Mouse (Mus musculus) intestine, embryonic 15.5 days (tissue): Measurements from ENCODE around the gene Kcnc2. TPM values are rescaled to one million over a fixed set of nuclear protein-coding genes. Genes with fewer than 3 reads are reported as not detected.

Source experiments
- ATAC-seq: fragments of 200-750 bp; cut with Nextera tagmentation; 2 replicates; pipeline ENCODE4 v1.8.0; 2017; ENCODE audit warnings: moderate TSS enrichment, moderate library complexity
- H3K27ac ChIP-seq: fragments of 300-500 bp; sonication (generic); 2 replicates; pipeline ENCODE4 v1.5.1; 2015; ENCODE audit warnings: mild to moderate bottlenecking, inconsistent platforms
- H3K27me3 ChIP-seq: fragments of 300-500 bp; sonication (generic); replicated peaks from 2 replicates; pipeline ENCODE4 v1.6.1; 2015; ENCODE audit warnings: inconsistent platforms
- H3K36me3 ChIP-seq: fragments of 300-500 bp; sonication (generic); 2 replicates; pipeline ENCODE4 v1.6.1; 2015; ENCODE audit warnings: inconsistent platforms
- H3K4me1 ChIP-seq: fragments of 300-500 bp; sonication (generic); replicated peaks from 2 replicates; pipeline ENCODE4 v1.6.1; 2015; ENCODE audit warnings: inconsistent platforms
- H3K4me2 ChIP-seq: fragments of 300-500 bp; sonication (generic); replicated peaks from 2 replicates; pipeline ENCODE4 v1.6.1; 2015; ENCODE audit warnings: mild to moderate bottlenecking, inconsistent platforms
- H3K4me3 ChIP-seq: fragments of 300-500 bp; sonication (generic); replicated peaks from 2 replicates; pipeline ENCODE4 v1.5.1; 2015; ENCODE audit warnings: inconsistent platforms
- H3K9ac ChIP-seq: fragments of 300-500 bp; sonication (generic); 2 replicates; pipeline ENCODE4 v1.6.1; 2015; ENCODE audit warnings: inconsistent platforms
- H3K9me3 ChIP-seq: fragments of 300-500 bp; sonication (generic); 2 replicates; pipeline ENCODE4 v1.6.1; 2016; ENCODE audit warnings: inconsistent platforms
- WGBS: fragments of 180-500 bp; shearing (Covaris S2); methylation state at CpG from one replicate; pipeline ENCODE4 v1.1.7; 2015; 5-methylcytosine and 5-hydroxymethylcytosine counted together
- polyA plus RNA-seq: library from polyadenylated mRNA; unstranded; fragments of >200 nt; fragmentation: Nextera tagmentation; extraction: Ambion mirVana; gene quantifications from 2 replicates; pipeline ENCODE4 v1.2.1, GENCODE M21; 2015

Kcnc2 gene
- polyA plus RNA-seq, 1 experiment from 2014 or later: 0.48 TPM

DNA sequence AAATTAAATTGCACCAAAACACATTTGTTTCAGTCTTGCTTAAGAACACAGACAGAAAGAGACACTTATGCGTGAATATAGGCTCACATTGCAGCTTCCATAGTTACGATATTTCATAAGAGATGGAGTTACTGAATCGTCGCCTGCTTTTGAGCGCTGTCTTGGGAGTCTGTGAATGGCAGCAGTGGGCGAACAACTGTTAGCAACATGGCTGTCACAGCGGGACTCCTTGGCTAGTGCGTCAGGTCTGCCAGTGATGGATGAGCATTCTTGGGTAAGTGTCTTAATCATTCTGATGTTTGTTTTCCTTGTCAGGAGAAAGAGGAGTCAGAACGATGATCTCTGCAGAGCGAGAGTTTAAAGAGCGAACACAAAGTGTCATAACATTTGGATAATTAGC lies 44.2 kb downstream of the Kcnc2 start:
- Histone ChIP-seq H3K27me3 (no peaks in the 10 kb centered on the region), H3K36me3 (no peaks in the 10 kb centered on the region), H3K4me1 (no peaks in the 10 kb centered on the region), H3K9me3 (no peaks in the 10 kb centered on the region), H3K27ac (no peak overlapping the region), H3K9ac (no peak overlapping the region), H3K4me3 (no peak overlapping the region), H3K4me2 (no peak overlapping the region)
- 39% methylated on average over 11 of the region's 11 CpGs for WGBS
- no peak for ATAC-seq

DNA sequence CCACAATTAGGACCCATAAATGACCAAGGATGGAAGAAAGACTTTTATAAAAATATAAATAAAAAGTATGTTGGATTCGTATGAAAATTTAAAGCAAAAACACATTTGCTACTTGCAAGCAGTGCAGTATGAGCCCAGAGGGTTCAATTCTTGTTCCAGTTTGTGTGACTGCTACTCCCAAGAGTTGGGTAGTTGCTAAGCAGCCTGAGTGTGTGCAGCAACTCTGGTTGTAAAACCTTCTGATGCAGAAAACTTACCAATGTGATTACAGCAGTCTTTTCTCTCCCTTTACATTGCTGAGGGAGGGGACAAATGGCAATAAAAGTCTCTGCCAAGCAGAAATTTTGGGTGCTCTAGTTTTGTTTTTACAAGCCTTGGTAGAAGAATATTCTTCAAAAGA lies 46.9 kb downstream of the Kcnc2 start:
- no peaks in the 10 kb centered on the region for H3K36me3 ChIP-seq
- H3K9me3 ChIP-seq: no peaks in the 10 kb centered on the region
- H3K9ac ChIP-seq: no peak overlapping the region
- no peak overlapping the region for H3K4me2 ChIP-seq
- no peaks in the 10 kb centered on the region for H3K4me1 ChIP-seq
- no peak for ATAC-seq
- no peaks in the 10 kb centered on the region for H3K27me3 ChIP-seq
- 93% methylated on average over 1 of the region's 1 CpGs for WGBS
- no peak overlapping the region for H3K4me3 ChIP-seq
- no peak overlapping the region for H3K27ac ChIP-seq

DNA sequence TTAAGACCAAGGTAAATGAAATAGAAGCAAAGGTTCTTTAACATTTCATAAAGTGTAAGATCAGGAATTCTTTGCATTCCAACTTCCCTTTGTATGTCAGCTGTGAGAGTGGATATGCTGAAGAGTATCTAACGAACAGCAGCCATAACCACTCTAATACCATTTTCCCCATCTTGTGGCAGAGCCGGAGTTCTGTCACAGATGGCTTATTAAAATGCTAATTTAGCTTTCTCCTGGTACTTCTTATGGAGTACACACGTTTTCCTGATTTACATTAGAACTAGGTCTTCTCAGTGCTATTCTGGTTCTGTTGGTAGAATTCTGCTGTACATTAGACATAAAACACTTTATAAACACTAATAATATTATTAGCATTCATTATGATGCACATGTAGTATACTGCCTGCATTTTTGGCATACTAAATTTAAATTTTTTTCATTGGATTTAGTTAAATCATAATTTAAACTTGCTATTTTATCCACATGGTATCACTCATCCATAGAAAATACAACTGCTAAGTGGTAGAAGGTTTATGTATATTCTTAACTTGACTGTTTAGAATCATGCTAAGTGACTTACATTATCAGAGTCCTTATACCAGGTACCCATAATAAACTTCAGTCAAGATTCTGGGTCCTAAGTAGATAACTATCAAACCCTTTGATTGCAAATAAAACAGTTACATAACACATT lies 86.9 kb downstream of the Kcnc2 start:
- Histone ChIP-seq H3K9ac (no peak overlapping the region), H3K27ac (no peak overlapping the region), H3K27me3 (no peaks in the 10 kb centered on the region), H3K9me3 (no peaks in the 10 kb centered on the region), H3K4me2 (no peak overlapping the region), H3K4me1 (no peaks in the 10 kb centered on the region), H3K4me3 (no peak overlapping the region), H3K36me3 (no peaks in the 10 kb centered on the region)
- ATAC-seq: no peak
- 71% methylated on average over 3 of the region's 3 CpGs for WGBS

DNA sequence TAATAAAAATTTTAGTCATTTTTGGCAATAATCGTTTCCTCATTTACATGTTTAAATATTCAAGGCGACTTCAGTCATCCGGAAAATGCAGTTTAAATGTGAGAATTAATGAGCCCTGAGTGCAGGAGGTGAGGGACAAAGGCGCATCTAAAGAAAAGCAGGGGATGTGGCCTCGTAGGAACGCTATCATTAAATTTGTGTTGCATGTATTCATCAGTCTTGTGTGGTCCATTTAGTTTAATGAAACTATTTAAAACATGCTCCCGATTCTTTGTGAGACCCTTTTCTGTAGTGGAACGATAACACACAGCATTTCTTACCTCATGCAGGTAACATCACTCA lies 87.4 kb downstream of the Kcnc2 start:
- 84% methylated on average over 8 of the region's 8 CpGs for WGBS
- Histone ChIP-seq H3K27me3 (no peaks in the 10 kb centered on the region), H3K36me3 (no peaks in the 10 kb centered on the region), H3K4me1 (no peaks in the 10 kb centered on the region), H3K27ac (no peak overlapping the region), H3K4me2 (no peak overlapping the region), H3K9me3 (no peaks in the 10 kb centered on the region), H3K9ac (no peak overlapping the region), H3K4me3 (no peak overlapping the region)
- ATAC-seq: no peak

DNA sequence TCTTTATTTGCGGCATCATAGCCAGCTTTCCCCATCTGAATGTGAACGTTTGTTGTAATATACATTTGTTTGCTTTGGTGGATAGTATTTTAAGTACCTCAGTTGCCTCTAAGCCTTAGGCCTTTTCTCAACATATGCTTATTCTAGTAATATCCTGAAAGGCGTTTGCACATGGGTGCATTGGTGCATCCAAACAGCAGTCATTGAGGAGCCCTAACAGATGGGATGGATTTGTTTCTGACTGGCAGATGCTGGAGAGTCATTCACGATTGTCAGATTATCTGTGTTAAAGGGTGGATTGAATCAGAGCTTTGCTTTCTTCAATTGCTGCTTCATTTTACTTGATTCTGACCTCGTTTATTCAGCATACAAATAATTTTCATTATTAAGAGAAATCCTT lies 89.8 kb downstream of the Kcnc2 start:
- no peak for ATAC-seq
- H3K9ac ChIP-seq: no peak overlapping the region
- 74% methylated on average over 5 of the region's 5 CpGs for WGBS

DNA sequence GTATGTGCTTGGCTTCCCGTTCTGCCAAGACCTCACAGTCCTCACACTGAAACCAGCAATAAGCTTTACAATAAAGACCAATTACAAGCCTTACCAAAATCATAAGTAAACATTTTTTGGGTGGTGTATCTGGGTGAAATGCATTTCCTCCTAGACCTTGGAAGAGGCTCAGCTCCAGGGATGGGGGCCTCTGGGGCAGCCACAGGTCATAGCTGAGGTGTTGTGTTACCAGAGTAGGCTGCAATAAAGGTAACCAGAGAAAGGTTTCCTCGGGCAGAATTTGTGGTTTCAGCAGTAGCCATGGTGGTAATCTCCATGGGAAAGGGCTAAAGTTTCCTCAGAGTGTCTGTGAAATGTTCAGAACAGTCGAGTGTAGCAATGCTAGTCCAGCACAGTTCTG lies 97.4 kb downstream of the Kcnc2 start:
- ATAC-seq: no peak
- Histone ChIP-seq H3K27ac (no peak overlapping the region), H3K4me2 (no peak overlapping the region), H3K4me1 (no peaks in the 10 kb centered on the region), H3K9ac (no peak overlapping the region), H3K4me3 (no peak overlapping the region), H3K36me3 (no peaks in the 10 kb centered on the region), H3K9me3 (no peaks in the 10 kb centered on the region), H3K27me3 (no peaks in the 10 kb centered on the region)
- 60% methylated on average over 3 of the region's 3 CpGs for WGBS

More for the DNA sequence above, 89.8 kb downstream of the Kcnc2 start:
- Histone ChIP-seq H3K36me3 (no peaks in the 10 kb centered on the region), H3K4me1 (no peaks in the 10 kb centered on the region), H3K9me3 (no peaks in the 10 kb centered on the region), H3K27me3 (no peaks in the 10 kb centered on the region), H3K4me2 (no peak overlapping the region), H3K27ac (no peak overlapping the region), H3K4me3 (no peak overlapping the region)

DNA sequence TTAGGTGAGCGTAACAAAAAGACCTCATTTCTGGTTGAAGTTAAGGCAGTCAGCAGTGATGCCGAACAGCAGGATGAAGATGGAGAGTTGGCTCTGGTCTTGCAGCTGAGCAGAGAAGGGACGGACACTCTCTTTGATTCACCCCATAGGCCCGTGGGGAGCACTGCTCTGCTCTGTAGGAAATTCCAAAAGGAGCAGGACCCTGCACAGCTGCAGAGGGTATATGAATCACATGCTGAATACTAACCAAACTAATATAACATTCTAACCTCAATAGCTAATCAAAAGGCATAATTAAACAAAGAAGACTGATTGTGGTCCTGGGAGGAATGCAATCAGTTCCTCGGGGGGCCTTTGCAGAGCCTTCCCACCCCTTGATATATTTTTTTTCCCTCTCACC lies 106.2 kb downstream of the Kcnc2 start:
- no peak overlapping the region for H3K9ac ChIP-seq
- no peaks in the 10 kb centered on the region for H3K9me3 ChIP-seq
- H3K36me3 ChIP-seq: no peaks in the 10 kb centered on the region
- H3K27ac ChIP-seq: no peak overlapping the region
- ATAC-seq: no peak
- H3K4me2 ChIP-seq: no peak overlapping the region
- no peaks in the 10 kb centered on the region for H3K27me3 ChIP-seq
- H3K4me3 ChIP-seq: no peak overlapping the region
- 80% methylated on average over 5 of the region's 5 CpGs for WGBS
- H3K4me1 ChIP-seq: no peaks in the 10 kb centered on the region

DNA sequence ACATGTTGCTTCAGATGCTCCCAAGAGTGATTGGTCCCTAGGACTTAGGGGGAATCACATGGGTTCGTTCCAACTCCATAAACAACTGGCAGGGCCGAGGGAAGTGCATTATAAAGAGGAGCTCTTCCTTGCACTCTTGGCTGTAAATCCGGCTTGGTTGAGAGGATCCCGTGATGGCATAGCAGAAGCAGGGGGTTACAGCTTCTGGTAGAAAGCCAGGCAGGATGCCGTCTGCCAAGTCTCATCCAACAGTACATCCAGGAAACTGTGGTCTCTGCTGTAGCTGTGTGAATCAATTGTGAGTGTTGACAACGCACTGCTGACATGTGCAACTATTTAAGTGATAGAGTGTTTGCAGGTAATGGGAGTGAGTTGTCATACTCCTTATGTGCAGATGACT lies 107.5 kb downstream of the Kcnc2 start:
- H3K4me1 ChIP-seq: no peaks in the 10 kb centered on the region
- no peak overlapping the region for H3K27ac ChIP-seq
- H3K4me3 ChIP-seq: no peak overlapping the region
- H3K9me3 ChIP-seq: no peaks in the 10 kb centered on the region
- H3K36me3 ChIP-seq: no peaks in the 10 kb centered on the region
- 69% methylated on average over 6 of the region's 6 CpGs for WGBS
- no peak overlapping the region for H3K4me2 ChIP-seq
- H3K27me3 ChIP-seq: no peaks in the 10 kb centered on the region
- ATAC-seq: no peak
- no peak overlapping the region for H3K9ac ChIP-seq

DNA sequence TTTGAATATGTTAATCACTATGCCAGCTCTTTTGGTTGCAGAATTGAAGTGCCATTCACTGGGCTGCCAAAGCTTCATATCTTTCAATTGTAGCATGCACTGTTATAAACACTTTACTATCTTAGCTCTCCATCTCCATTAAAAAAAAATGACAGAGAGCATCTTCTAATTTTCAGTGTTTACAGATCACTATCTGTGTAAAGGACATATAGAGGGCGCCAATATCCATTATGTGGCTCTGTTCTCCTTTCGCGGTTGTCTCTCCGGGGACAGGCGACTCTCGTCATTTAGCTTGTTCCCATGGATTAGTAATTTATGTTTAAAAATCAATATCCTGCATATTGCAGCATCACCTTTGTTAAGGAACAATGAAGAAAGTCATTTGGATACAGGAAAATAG lies 109.7 kb downstream of the Kcnc2 start:
- Histone ChIP-seq H3K9ac (no peak overlapping the region), H3K36me3 (no peaks in the 10 kb centered on the region), H3K4me3 (no peak overlapping the region), H3K27me3 (no peaks in the 10 kb centered on the region), H3K9me3 (no peaks in the 10 kb centered on the region), H3K27ac (no peak overlapping the region), H3K4me2 (no peak overlapping the region), H3K4me1 (no peaks in the 10 kb centered on the region)
- no peak for ATAC-seq
- WGBS: 91% methylated on average over 6 of the region's 6 CpGs

DNA sequence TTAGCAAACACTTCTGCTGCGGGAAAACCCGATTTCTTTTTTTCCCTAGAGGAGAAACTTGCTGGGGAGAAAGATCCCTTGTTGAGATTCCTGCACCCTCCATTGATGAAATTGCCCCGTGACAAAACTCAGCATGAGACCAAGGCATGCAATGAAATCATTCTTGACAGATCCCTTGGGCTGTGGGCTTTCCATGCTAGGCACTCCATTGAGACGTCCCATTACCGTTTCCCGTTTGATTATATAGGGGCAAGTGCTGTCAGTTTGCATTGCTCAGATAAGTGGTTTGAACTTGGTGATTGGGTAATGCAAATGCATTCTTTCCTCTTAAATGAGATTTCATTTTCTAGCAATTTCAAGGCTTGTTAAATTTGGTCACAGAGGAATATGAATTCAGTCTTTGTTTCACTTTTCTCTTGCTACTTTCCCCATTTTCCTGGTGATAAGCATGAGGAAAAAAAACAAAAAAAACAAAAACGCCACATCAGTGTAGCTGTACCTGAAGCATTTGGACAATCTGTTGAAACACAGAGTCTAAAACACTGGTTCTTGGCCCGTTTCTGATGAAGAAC lies 123.6 kb downstream of the Kcnc2 start:
- no peak for ATAC-seq
- 71% methylated on average over 8 of the region's 8 CpGs for WGBS

DNA sequence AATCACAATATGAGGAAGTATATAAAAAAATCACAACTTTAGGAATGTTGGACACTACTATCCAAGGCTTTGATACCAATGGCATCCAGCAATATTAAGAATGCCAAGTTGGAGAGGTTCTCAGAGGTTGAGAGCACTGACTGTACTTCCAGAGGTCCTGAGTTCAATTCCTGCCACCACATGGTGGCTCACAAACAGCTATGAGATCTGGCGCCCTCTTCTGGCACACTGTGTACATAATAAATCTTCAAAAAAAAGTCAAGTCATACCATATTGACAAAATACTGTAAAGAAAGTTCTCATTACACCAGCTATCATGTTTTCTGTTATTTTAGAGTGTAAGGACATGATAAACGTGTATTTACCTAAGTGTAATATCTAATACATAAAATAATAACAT lies 126.3 kb downstream of the Kcnc2 start:
- no peaks in the 10 kb centered on the region for H3K4me1 ChIP-seq
- no peak overlapping the region for H3K4me3 ChIP-seq
- H3K9me3 ChIP-seq: no peaks in the 10 kb centered on the region
- no peaks in the 10 kb centered on the region for H3K36me3 ChIP-seq
- WGBS: 40% methylated on average over 2 of the region's 2 CpGs
- no peak overlapping the region for H3K4me2 ChIP-seq
- no peak overlapping the region for H3K9ac ChIP-seq
- no peaks in the 10 kb centered on the region for H3K27me3 ChIP-seq
- H3K27ac ChIP-seq: no peak overlapping the region
- ATAC-seq: no peak

More for the DNA sequence above, 123.6 kb downstream of the Kcnc2 start:
- Histone ChIP-seq H3K27ac (no peak overlapping the region), H3K27me3 (no peaks in the 10 kb centered on the region), H3K4me3 (no peak overlapping the region), H3K36me3 (no peaks in the 10 kb centered on the region), H3K9ac (no peak overlapping the region), H3K9me3 (no peaks in the 10 kb centered on the region), H3K4me1 (no peaks in the 10 kb centered on the region), H3K4me2 (no peak overlapping the region)

DNA sequence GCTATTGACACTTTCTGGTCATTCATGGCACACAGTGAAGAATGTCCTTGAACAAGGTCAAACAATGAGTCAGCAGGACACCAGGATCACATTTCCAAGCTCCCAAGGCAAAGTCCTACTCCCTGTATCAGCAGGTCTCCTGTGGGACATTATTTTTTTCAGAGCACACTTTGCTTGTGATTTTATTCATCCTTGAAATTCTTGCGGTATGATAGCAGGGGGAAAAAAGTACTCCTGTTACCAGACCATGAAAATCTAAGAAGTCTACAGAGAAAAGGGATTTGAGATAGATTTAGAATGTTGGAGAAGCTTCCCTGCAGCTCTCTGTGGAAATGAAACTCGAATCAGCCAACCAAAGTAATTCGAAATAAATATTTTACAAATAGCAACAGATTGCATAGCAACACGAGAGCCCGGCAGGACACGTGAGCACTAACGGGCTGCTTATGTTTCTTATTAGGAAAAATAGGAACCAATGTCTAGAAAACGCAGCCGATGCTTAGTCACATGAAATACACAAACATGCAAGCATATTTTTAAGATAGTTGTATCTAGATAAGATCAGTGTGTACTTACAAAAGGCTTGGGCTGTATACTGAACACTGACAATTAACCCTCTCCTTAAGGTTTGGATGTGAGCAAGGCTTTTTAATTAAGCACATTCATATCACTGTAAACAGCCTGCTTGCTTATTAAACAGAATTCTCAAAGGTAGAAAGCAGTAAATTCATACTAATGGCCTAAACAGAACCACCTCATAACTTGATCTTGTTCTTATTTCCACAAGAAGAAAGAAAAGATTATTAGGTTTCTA lies 129.9 kb downstream of the Kcnc2 start:
- Histone ChIP-seq H3K27ac (no peak overlapping the region), H3K4me1 (no peaks in the 10 kb centered on the region), H3K9ac (no peak overlapping the region), H3K4me3 (no peak overlapping the region), H3K4me2 (no peak overlapping the region), H3K9me3 (no peaks in the 10 kb centered on the region), H3K27me3 (no peaks in the 10 kb centered on the region), H3K36me3 (no peaks in the 10 kb centered on the region)
- no peak for ATAC-seq
- WGBS: 83% methylated on average over 9 of the region's 9 CpGs

DNA sequence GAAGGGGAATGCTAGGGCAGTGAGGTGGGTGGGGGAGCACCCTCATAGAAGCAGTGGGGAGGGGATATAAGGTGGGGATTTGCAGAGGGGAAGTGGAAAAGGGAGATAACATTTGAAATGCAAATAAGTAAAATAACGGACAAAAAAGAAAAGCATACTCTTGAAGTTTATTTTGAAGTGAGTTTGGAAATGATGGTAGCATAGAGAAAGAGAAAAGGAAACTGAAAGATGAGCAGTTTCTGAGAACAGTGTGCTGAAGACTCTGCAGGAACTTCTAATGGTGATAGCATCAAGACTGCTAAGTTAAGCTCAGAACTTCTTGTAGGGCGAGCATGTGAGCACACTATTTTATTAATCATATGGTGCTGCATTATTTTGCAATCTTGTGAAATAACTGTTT lies 138.6 kb downstream of the Kcnc2 start:
- Histone ChIP-seq H3K27ac (no peak overlapping the region), H3K4me3 (no peak overlapping the region), H3K4me2 (no peak overlapping the region), H3K4me1 (no peaks in the 10 kb centered on the region), H3K27me3 (no peaks in the 10 kb centered on the region), H3K9me3 (no peaks in the 10 kb centered on the region), H3K36me3 (no peaks in the 10 kb centered on the region), H3K9ac (no peak overlapping the region)
- ATAC-seq: no peak
- WGBS: 67% methylated on average over 2 of the region's 2 CpGs
